Mouse (Mus musculus) MEL (cell line): ENCODE results near the gene Slc2a2.

Experiments used
- BHLHE40 ChIP-seq: IDR thresholded peaks from 2 replicates; pipeline ENCODE4 v1.6.1; 2012; ENCODE audit warnings: low read depth, mild to moderate bottlenecking, inconsistent platforms, low read length, improper control_type of control experiment, borderline replicate concordance
- CTCF ChIP-seq, 3 experiments: IDR thresholded peaks in 2 of 3; conservative IDR thresholded peaks in 1 of 3; 2 replicates each; pipeline ENCODE4 v1.5.1; 2011 to 2012; ENCODE audit warnings: low read length in 3 of 3, low read depth in 2 of 3, mild to moderate bottlenecking in 2 of 3, improper control_type of control experiment in 1 of 3, inconsistent platforms in 1 of 3, mixed read lengths in 1 of 3, moderate library complexity in 1 of 3; ENCODE audit not compliant: control insufficient read depth in 1 of 3, insufficient read depth in 1 of 3, poor library complexity in 1 of 3, severe bottlenecking in 1 of 3
- ELF1 ChIP-seq: IDR thresholded peaks from 2 replicates; pipeline ENCODE4 v1.6.1; 2014; ENCODE audit warnings: low read depth, mild to moderate bottlenecking, inconsistent platforms, low read length, improper control_type of control experiment, moderate library complexity
- HCFC1 ChIP-seq: IDR thresholded peaks from 2 replicates; pipeline ENCODE4 v1.6.1; 2012; ENCODE audit warnings: low read depth, mild to moderate bottlenecking, inconsistent platforms, low read length, improper control_type of control experiment, moderate library complexity
- NRF1 ChIP-seq: IDR thresholded peaks from 2 replicates; pipeline ENCODE4 v1.6.1; 2014; ENCODE audit warnings: low read depth, mild to moderate bottlenecking, inconsistent platforms, low read length, improper control_type of control experiment, moderate library complexity; ENCODE audit not compliant: poor library complexity, insufficient read depth, severe bottlenecking
- POLR2AphosphoS2 ChIP-seq: IDR thresholded peaks from 2 replicates; pipeline ENCODE4 v1.6.1; 2011; ENCODE audit warnings: low read length, improper control_type of control experiment
- RCOR1 ChIP-seq: IDR thresholded peaks from 2 replicates; pipeline ENCODE4 v1.6.1; 2012; ENCODE audit warnings: low read depth, mild to moderate bottlenecking, inconsistent platforms, low read length, improper control_type of control experiment
- UBTF ChIP-seq: IDR thresholded peaks from 2 replicates; pipeline ENCODE4 v1.6.1; 2012; ENCODE audit warnings: low read depth, mild to moderate bottlenecking, inconsistent platforms, low read length, improper control_type of control experiment, moderate library complexity, borderline replicate concordance; ENCODE audit not compliant: insufficient read depth

DNA sequence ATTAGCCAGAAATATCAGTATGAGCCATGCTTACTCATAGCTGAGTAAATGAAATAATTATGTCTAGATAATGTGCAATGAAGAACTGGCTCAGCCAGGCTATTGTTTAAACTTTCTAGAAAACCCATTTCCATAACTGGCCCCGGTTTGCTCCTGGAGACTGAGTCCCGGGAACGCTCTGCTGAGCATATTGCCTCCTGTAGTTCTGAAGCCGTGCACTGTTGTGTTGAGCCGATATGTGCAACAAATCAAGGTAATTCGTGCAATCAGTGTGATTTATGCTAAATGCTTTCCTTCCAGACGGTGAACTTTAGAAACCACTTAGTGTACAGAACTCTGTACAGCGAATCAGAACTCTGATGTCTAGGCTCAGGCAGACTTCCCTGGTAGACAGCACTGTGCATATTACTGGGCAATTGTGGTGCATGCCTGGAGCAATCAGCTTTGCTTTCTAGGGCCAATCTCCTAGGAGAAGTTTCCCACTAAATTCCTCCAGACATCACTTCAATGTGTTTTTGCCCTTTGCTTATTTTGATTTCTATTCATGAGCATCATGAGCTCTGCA, 63.6 kb downstream of the Slc2a2 start:
- no peak for TF ChIP-seq HCFC1
- TF ChIP-seq BHLHE40, result no peak
- TF ChIP-seq UBTF, result no peak
- no peak for TF ChIP-seq CTCF (IDR thresholded peaks at IDR 0.05 in 2 of 3, conservative IDR thresholded peaks at IDR 0.05 in 1 of 3; ENCODE audit: control insufficient read depth in 1 of 3, insufficient read depth in 1 of 3, low read depth in 2 of 3, low read length in 3 of 3, poor library complexity in 1 of 3, severe bottlenecking in 1 of 3)
- no peak for TF ChIP-seq RCOR1
- TF ChIP-seq POLR2AphosphoS2, result no peak
- no peak for TF ChIP-seq ELF1
- TF ChIP-seq NRF1, result no peak
